In genomic region chr6:56560891-56561290, GRCm38 (mm10) we compare ENCODE assay signal across 9 mouse cellular contexts.
"Had no signal": no experiment of that assay in that cellular context is flagged by ENCODE, and none has a peak within 500 bp of the region (broad histone marks: within the 10 kb centered on the region; RNA-seq: fewer than 3 reads in every experiment).

No protein-coding gene starts in this region.

- ATAC-seq: liver, embryonic 12.5 days; midbrain, embryonic 13.5 days had no signal

- DNase-seq: kidney, adult 8-10 months; kidney, postnatal 10 days; kidney, postnatal 36 days; liver; lung, adult 18-20 months; thymus, adult 18-20 months; thymus, postnatal 36 days had no signal
